Mouse (Mus musculus) bone marrow, adult 2 months (tissue): ENCODE results near the gene Sp7.

Experiments
- CTCF ChIP-seq: fragments of 200-500 bp; IDR thresholded peaks from 2 replicates; pipeline ENCODE4 v1.5.1; 2011; ENCODE audit warnings: low read length, control low read depth; ENCODE audit not compliant: control insufficient read depth, insufficient read depth
- POLR2A ChIP-seq: fragments of 200-500 bp; IDR thresholded peaks from 2 replicates; pipeline ENCODE4 v1.6.1; 2011; ENCODE audit warnings: low read depth, mild to moderate bottlenecking, control low read depth, low read length, borderline replicate concordance; ENCODE audit not compliant: control insufficient read depth

- TF ChIP-seq CTCF (no peak), POLR2A (no peak)
Measured at GRCm38 (mm10) chr15:102386640-102387039, 19.7 kb upstream of the Sp7 start.
